Mouse (Mus musculus) lung, adult 2 months (tissue): ENCODE data around the gene Pcca.

ENCODE experiments used
- CTCF ChIP-seq: fragments of 200-500 bp; IDR thresholded peaks from 2 replicates; pipeline ENCODE4 v1.5.1; 2011; ENCODE audit warnings: mild to moderate bottlenecking, low read length, control low read depth; ENCODE audit not compliant: insufficient read depth
- POLR2A ChIP-seq: fragments of 200-500 bp; IDR thresholded peaks from 2 replicates; pipeline ENCODE4 v1.6.1; 2011; ENCODE audit warnings: low read depth, mild to moderate bottlenecking, control low read depth, low read length, borderline replicate concordance; ENCODE audit errors: extremely low read depth

DNA sequence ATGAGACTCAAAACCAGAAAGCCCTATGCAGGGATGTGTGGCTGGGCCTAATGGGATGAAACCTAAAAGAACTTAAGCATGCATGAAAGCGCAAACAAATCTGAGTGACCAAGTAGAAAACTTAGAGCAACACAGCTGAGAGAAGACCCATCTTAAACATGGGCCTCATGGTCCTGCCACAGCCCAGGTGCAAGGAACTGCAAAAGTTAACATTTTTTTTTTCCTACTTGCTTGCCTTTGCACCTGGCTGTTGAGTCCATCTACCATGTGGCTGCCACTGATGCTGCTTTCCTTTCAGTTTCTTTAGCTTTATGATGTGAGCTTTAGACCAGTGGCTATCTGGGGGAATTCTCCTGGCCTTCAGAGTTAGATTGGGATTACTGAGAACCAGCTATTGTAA lies 383.6 kb downstream of the Pcca start:
- TF ChIP-seq POLR2A (no peak), CTCF (no peak)
